Mouse (Mus musculus): ENCODE results near the gene Gnaz.
"Not testable (repeated sequence)": the region's sequence is repeated elsewhere in the genome, so short reads cannot be mapped to it uniquely, and the experiment has no call there.

Gnaz gene

GRCm38 (mm10) chr10:75028743-75029142 lies 61.8 kb downstream of the Gnaz start:
- DNase-seq (ENCODE audit: low spot score in 2 of 2) = no peak

- no peak for DNase-seq (ENCODE audit: low spot score in 2 of 2)
These were observed 62.7 kb downstream of the Gnaz start for GRCm38 (mm10) chr10:75029677-75030076.

- no peak for DNase-seq (ENCODE audit: low spot score in 2 of 2)
These were observed 63.3 kb downstream of the Gnaz start for GRCm38 (mm10) chr10:75030234-75030633.

GRCm38 (mm10) chr10:75031345-75032114 lies 64.6 kb downstream of the Gnaz start:
- no peak for DNase-seq (ENCODE audit: low spot score in 2 of 2)

GRCm38 (mm10) chr10:75032395-75032794 lies 65.4 kb downstream of the Gnaz start, which contains the start of gene Rsph14:
Gene Rsph14 (minus strand): TSS chr10:75032586.
- no peak for DNase-seq (ENCODE audit: low spot score in 2 of 2)

GRCm38 (mm10) chr10:75036883-75037379 lies 70.0 kb downstream of the Gnaz start, which contains the start of gene Rab36:
Gene Rab36 (plus strand): TSS chr10:75037058.
- peak; percentile 67 to 68 for DNase-seq (ENCODE audit: low spot score in 2 of 2)

DNA sequence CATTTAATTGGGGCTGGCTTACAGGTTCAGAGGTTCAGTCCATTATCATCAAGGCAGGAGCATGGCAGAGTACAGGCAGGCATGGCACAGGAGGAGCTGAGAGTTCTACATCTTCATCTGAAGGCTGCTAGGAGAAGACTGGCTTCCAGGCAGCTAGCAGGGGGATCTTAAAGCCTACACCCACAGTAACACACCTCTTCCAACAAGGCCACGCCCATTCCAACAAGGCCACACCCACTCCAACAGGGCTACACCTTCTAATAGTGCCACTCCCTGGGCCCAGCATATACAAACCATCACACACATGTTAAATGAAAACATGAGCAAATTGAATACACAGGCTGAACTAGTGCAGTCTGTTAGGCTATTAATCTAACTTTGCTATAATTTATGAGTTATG lies 75.1 kb downstream of the Gnaz start:
- not testable (repeated sequence) for DNase-seq (ENCODE audit: low spot score in 2 of 2)

DNA sequence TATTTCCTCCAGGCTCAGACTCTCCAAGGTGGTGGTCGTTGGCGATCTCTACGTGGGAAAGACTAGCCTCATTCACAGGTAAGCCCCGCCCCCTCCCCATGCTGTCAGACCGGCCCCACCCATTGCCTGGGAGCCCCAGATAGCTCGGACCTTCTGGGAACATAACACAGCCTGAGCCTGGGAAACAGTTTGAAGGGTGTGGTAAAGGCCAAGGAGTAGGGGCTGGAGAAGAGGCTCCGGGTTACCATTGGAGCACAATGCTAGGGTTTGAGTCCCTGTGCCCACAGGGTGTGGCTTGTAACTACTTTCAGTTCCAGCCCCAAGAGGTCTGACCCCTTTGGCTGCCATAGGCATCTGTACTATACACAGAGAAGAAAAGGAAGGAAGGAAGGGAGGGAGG lies 77.5 kb downstream of the Gnaz start:
- DNase-seq (ENCODE audit: low spot score in 2 of 2) = no peak

DNA sequence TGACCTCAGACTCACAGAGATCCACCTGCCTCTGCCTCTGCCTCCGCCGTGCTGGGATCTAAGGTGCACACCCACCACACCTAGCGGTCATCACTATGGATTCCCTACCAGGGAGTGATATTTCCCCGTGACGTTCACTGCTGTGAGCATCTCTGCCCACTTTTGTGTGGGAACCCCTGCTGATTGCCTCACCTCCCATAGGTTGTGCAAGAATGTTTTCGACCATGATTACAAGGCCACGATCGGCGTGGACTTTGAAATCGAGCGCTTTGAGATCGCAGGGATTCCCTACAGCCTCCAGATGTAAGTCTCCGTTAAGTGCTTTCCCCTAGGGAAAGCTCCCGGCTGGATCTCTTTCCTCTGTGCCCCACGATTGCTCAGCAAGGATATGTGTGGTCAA lies 78.9 kb downstream of the Gnaz start:
- DNase-seq (ENCODE audit: low spot score in 2 of 2) = no peak

DNA sequence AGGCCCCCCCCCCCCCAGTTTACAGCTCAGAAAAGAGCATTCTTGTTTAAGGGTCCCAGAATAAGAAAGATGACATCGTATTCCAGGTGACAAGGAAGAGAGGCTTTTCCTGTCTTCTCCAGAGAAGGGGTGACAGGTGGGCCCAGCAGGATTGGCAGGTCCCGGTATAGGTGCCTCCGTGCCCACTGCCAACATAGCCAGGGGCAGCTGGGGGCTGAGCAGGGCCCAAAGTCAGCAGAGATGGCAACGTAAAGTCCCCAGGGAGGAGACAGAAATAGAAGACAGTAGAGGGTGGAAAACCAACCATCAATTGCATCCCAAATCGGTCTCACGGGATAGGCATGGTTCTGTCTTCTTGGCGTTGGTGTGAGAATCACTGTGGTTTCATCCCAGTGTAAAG lies 81.7 kb downstream of the Gnaz start:
- no peak for DNase-seq (ENCODE audit: low spot score in 2 of 2)

- no peak for DNase-seq (ENCODE audit: low spot score in 2 of 2)
These were observed 84.5 kb downstream of the Gnaz start for GRCm38 (mm10) chr10:75051364-75052074.

- DNase-seq (ENCODE audit: low spot score in 2 of 2) = no peak
These were observed 85.9 kb downstream of the Gnaz start for GRCm38 (mm10) chr10:75052902-75053301.

GRCm38 (mm10) chr10:75053655-75054054 lies 86.7 kb downstream of the Gnaz start:
- DNase-seq (ENCODE audit: low spot score in 2 of 2) = no peak

DNA sequence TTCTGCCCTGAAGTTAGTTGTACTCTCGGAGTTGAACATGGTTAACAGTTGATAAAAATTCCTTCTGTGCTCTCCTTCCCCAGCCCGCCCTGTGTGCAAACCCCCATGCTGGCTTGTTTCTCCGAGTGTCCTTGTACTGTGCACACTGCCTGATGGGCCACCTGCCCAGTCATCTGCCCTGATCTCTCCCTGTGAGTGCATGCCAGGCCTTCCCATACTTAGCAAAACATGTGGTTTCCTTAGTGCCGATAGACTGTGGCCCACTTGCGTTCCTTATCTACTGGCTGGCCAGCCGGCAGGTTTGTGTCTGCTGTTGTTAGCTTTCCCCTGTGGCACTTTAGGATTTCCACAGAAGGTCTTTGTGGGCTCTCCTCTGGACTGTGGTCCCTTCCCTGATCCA lies 87.1 kb downstream of the Gnaz start:
- DNase-seq (ENCODE audit: low spot score in 2 of 2) = no peak

DNA sequence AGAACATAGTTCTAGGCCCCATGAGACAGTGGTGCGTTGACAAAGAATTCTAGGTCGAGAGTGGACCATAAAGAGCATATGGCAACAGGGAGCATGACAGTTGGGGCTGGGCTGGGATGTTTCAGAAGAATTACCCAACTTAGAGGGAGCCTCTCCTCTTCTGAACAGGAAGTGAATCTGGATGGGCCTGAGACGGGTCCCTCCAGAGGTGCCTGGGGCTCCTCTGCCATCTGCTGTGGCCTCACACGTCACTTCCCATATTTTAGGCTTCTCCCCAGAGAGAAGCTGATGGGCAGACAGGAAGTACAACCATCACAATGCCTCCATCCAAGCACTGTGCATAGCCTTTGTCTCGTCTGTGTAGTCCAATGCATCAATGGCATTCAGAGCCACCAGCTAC lies 88.7 kb downstream of the Gnaz start:
- no peak for DNase-seq (ENCODE audit: low spot score in 2 of 2)

DNA sequence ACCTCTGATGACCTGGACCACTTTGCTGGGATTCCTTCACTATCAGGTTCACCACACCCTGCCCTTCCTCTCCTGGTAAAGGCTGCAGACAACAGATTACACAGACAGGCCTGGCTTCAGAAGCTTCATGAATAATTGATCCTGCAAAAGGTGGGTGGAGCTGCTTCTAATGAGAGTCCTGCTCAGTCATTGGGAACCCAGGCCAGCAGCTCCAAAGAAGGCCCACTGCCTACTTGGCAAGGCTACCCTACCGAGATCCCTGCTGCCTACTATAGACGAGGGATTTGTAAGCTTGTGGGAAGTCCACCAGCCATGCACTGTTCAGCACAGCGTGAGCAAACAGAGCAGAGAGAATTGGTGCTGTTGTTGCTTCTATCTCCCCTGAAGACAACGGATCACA lies 89.3 kb downstream of the Gnaz start:
- DNase-seq (ENCODE audit: low spot score in 2 of 2) = no peak

DNA sequence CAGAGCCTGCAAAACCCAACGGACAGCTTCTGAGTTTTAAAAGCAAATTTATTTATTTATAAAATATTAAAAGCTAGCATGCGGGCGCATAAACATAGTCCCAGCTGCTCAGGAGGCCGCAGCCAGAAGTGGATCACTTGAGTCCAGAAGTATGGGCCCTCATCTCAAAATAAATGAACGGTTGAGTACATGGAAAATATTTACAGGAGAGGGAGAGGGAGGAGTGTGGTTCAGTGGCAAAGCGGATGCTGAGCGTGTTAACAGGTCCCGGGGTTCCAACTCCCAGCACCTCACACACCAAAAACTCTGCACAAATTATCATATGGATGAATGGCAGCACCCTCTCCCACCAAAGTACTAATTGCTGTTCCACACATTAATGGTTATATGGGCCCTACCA lies 91.4 kb downstream of the Gnaz start:
- no peak for DNase-seq (ENCODE audit: low spot score in 2 of 2)

DNA sequence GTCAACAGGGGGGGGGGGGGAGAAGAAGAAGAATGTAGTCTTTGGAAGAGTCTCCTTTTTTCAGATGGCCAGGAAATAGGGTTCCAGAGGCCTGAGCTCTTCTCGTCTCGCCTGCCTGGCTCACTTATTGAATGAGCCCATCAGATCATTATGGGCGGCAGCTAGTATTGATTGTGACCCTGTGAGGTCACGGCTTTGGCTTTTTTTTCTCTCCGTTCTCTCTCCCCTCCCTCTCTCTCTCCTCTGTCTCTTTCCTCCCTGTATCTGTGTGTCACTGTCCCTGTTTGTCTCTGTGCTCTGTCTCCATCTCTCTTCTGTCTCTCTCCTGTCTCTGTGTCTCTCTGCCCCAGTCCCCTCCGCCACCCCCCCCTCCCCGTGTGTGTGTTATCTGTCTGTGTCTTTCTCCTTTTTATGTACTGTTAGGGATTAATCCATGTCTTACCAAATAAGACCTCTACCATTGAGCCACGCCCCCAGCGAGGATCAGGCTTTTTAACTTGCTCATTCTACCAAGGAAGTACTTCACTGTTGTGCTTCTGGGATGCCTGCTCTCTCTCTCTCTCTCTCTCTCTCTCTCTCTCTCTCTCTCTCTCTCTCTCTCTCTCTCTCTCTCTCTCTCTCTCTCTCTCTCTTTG lies 91.9 kb downstream of the Gnaz start:
- DNase-seq (ENCODE audit: low spot score in 2 of 2) = no peak

GRCm38 (mm10) chr10:75059396-75059795 lies 92.4 kb downstream of the Gnaz start:
- DNase-seq (ENCODE audit: low spot score in 2 of 2) = peak; percentile 61 to 75

DNA sequence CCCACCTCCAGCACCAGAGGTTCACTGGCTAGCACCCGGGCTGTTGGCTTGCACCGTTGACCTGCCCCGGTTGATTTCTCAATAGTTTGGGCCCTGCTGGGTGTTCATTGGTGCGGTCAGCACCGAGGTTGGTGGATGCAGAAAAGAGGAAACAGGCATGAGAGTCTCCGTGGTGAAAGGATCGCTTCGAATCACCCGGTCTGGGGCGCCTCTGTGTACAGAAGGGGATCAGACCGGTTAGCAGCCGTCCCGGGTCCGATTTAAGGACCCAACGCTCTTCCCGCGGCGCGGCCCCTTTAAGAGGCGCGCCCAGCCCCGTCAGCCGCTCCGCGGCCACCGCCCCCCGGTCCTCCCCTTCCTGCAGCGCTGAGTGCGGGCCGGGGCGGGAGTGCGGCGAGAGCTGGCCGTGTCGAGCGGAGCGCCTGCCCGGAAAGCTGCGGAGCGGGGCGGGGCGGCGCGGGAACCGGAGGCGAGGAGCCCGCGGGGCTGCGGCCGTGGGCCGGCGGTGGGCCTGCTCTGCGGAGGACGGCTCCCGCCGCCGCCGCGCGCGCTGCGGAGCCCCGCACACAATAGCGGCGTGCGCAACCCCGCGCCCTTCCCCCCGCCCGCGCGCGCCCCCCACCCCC lies 93.4 kb downstream of the Gnaz start, which contains the start of gene Bcr:
TSS of gene Bcr (plus strand) at position 376 of the 626 bp plus-strand sequence.
- DNase-seq (ENCODE audit: low spot score in 2 of 2) = peak; percentile 55 to 67

DNA sequence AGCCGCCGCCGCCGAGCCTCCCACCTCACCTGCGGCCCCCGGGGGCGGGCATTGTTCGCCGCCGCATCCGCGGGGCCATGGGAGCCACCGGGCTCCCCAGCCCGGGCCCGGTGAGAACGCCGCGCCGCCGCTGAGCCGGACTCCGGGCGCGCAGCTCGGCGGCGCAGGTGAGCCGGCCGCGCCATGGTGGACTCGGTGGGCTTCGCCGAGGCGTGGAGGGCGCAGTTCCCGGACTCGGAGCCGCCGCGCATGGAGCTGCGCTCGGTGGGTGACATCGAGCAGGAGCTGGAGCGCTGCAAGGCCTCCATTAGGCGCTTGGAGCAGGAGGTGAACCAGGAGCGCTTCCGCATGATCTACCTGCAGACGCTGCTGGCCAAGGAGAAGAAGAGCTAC lies 93.9 kb downstream of the Gnaz start:
- DNase-seq (ENCODE audit: low spot score in 2 of 2) = peak; percentile 22 to 25
